Mouse (Mus musculus) left cerebral cortex, adult 6 months (tissue): ENCODE measurements around the gene Mtfmt. TPM values are rescaled to one million over a fixed set of nuclear protein-coding genes. Genes with fewer than 3 reads are reported as not detected.

ENCODE experiments used
- long read RNA-seq, 2 experiments: library from polyadenylated mRNA; unstranded; transcript quantifications; one replicate each; pipeline ENCODE4 v2.0.0; 2019 to 2020
- polyA plus RNA-seq: library from polyadenylated mRNA; unstranded; fragments of <200 nt; fragmentation: Nextera tagmentation; gene quantifications from 2 replicates; pipeline ENCODE4 v1.2.3, GENCODE M21; 2021

Mtfmt gene
- polyA plus RNA-seq, result 9.8 and 10.9 TPM in 2 replicates
- long read RNA-seq, experiment 1, transcript Mtfmt-201 (9 exons, 2,042 nt), result major isoform, 48 of 60 reads
- long read RNA-seq, experiment 1, partial matches to known transcripts, result 3 of 60 reads
- long read RNA-seq, experiment 1, other reads (novel, unspliced or antisense), result 5 of 60 reads
- long read RNA-seq, experiment 2, transcript Mtfmt-201 (9 exons, 2,042 nt), result major isoform, 15 of 16 reads
- long read RNA-seq, experiment 2, partial matches to known transcripts, result 0 of 16 reads
- long read RNA-seq, experiment 2, other reads (novel, unspliced or antisense), result 1 of 16 reads

GRCm38 (mm10) chr9:65435671-65436301 is at the start of gene Mtfmt:
Gene Mtfmt (plus strand): TSS chr9:65435782.

GRCm38 (mm10) chr9:65391613-65391964 is 44.0 kb upstream of the Mtfmt start, which contains the start of gene Kbtbd13:
Gene Kbtbd13 (minus strand): TSS chr9:65391652.

GRCm38 (mm10) chr9:65398279-65398678 is 37.3 kb upstream of the Mtfmt start, which contains the start of gene Rasl12:
Gene Rasl12 (plus strand): TSS chr9:65398506.

GRCm38 (mm10) chr9:65422760-65423501 is 12.7 kb upstream of the Mtfmt start, which contains the start of gene Slc51b:
Gene Slc51b (minus strand): TSS chr9:65422955.

GRCm38 (mm10) chr9:65460732-65461442 is 25.3 kb downstream of the Mtfmt start, which contains the start of gene Spg21:
Gene Spg21 (plus strand): TSS chr9:65460947.

Other genes starting within 250 kb of the Mtfmt start
- 1.8 and 2.4 TPM in 2 replicates for gene Parp16, start 240.4 kb upstream of the Mtfmt start, polyA plus RNA-seq
- gene Cilp, start 170.6 kb upstream of the Mtfmt start, polyA plus RNA-seq, result 0.04 and 0.21 TPM in 2 replicates
- 17.1 and 25.0 TPM in 2 replicates for gene Clpx, start 141.5 kb upstream of the Mtfmt start, polyA plus RNA-seq
- 8.5 and 21.3 TPM in 2 replicates for gene Pdcd7, start 89.7 kb upstream of the Mtfmt start, polyA plus RNA-seq
- 0.18 TPM in 1 of 2 replicates, not detected in the other for gene Ubap1l, start 74.7 kb upstream of the Mtfmt start, polyA plus RNA-seq
- 0.18 and 0.23 TPM in 2 replicates for gene Kbtbd13, start 44.1 kb upstream of the Mtfmt start, polyA plus RNA-seq
- gene Rasl12, start 37.3 kb upstream of the Mtfmt start, polyA plus RNA-seq, result 1.6 and 2.5 TPM in 2 replicates
- gene Slc51b, start 12.8 kb upstream of the Mtfmt start, polyA plus RNA-seq, result not detected in 2 replicates
- 37.2 and 47.8 TPM in 2 replicates for gene Spg21, start 25.2 kb downstream of the Mtfmt start, polyA plus RNA-seq
- 0.15 TPM in 1 of 2 replicates, not detected in the other for gene Ankdd1a, start 84.4 kb downstream of the Mtfmt start, polyA plus RNA-seq
- 4.7 and 7.0 TPM in 2 replicates for gene Plekho2, start 144.3 kb downstream of the Mtfmt start, polyA plus RNA-seq
- 0.14 and 0.18 TPM in 2 replicates for gene Pif1, start 151.4 kb downstream of the Mtfmt start, polyA plus RNA-seq
- gene Rbpms2, start 193.9 kb downstream of the Mtfmt start, polyA plus RNA-seq, result 1.8 and 3.2 TPM in 2 replicates
- gene Oaz2, start 232.2 kb downstream of the Mtfmt start, polyA plus RNA-seq, result 260 and 293 TPM in 2 replicates